Mouse (Mus musculus) E14TG2a.4 (cell line): Measurements from ENCODE around the gene Apba2.

Experiments used
- CTCF ChIP-seq: conservative IDR thresholded peaks from 2 replicates; pipeline ENCODE4 v1.5.1; 2014; ENCODE audit warnings: low read length
- NANOG ChIP-seq: IDR thresholded peaks from 2 replicates; pipeline ENCODE4 v1.6.1; 2014; ENCODE audit warnings: borderline replicate concordance, low read length, mixed read lengths

DNA sequence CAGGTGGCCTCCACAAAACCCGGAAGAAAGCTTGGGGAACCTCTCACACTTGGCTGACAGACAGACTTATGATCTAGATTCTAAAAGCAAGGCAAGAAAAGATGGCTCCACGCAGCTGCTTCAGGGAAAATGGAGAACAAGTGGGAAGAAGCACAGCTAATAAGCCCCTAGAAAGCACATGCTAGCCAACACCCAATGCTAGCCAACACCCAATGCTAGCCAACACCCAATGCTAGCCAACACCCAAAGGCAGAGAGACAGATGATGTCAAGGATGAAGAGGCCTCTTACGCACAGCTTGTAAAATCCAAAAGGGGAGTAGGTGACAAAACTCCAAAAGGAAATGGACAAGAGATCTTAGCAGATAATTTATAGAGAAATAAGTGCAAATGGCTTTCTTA is 108.4 kb downstream of the Apba2 start:
- TF ChIP-seq CTCF (no peak), NANOG (no peak)
